Mouse (Mus musculus): ENCODE measurements around the gene Lbr.

DNA sequence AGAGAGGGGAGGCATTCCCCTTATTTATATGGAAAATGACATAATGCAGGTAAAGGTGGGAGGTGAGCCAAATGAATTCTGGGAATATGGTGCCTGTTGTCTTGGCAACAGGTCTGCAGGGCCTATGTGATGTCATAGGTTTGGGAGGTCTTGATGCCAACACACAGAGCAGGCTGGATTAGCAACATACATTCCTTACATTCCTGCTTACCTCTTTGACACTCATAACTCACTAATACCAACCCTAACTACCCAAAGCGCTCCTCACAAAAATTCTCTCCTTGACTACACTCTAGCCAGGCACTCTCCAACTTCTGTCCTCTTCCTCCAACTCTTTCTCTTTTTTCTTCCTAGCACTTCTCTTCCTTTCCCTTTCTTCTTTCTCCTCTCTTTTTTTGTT, 5.4 kb upstream of the Lbr start:
- no peak for TF ChIP-seq POLR2A (IDR thresholded peaks at IDR 0.05; ENCODE audit: extremely low read depth, insufficient read depth, low read length)
- no peak for TF ChIP-seq CTCF (IDR thresholded peaks at IDR 0.05; ENCODE audit: low read depth, low read length)

All from liver, adult 2 months (tissue).